Mouse (Mus musculus) midbrain, embryonic 16.5 days (tissue): ENCODE measurements around the gene Asz1. TPM values are rescaled to one million over a fixed set of nuclear protein-coding genes. Genes with fewer than 3 reads are reported as not detected.

Experiments used
- ATAC-seq: fragments of 200-750 bp; cut with Nextera tagmentation; 2 replicates; pipeline ENCODE4 v1.8.0; 2017; ENCODE audit warnings: moderate TSS enrichment
- H3K27ac ChIP-seq: fragments of 300-500 bp; sonication (generic); 2 replicates; pipeline ENCODE4 v1.5.1; 2014; ENCODE audit warnings: mild to moderate bottlenecking, low read length, mixed read lengths
- H3K27me3 ChIP-seq: fragments of 300-500 bp; sonication (generic); 2 replicates; pipeline ENCODE4 v1.6.1; 2014; ENCODE audit warnings: low read depth, low read length, mixed read lengths; ENCODE audit not compliant: control insufficient read depth, insufficient read depth
- H3K36me3 ChIP-seq: fragments of 300-500 bp; sonication (generic); 2 replicates; pipeline ENCODE4 v1.6.1; 2014; ENCODE audit warnings: mild to moderate bottlenecking, low read length, moderate library complexity, mixed read lengths; ENCODE audit not compliant: control insufficient read depth, insufficient read depth
- H3K4me1 ChIP-seq: fragments of 300-500 bp; sonication (generic); 2 replicates; pipeline ENCODE4 v1.6.1; 2014; ENCODE audit warnings: mild to moderate bottlenecking, low read length, mixed read lengths; ENCODE audit not compliant: control insufficient read depth, insufficient read depth
- H3K4me2 ChIP-seq: fragments of 300-500 bp; sonication (generic); 2 replicates; pipeline ENCODE4 v1.6.1; 2014; ENCODE audit warnings: mild to moderate bottlenecking, low read length, mixed read lengths
- H3K4me3 ChIP-seq: fragments of 300-500 bp; sonication (generic); 2 replicates; pipeline ENCODE4 v1.5.1; 2014; ENCODE audit warnings: low read depth, mild to moderate bottlenecking, low read length, moderate library complexity, mixed read lengths
- H3K9ac ChIP-seq: fragments of 300-500 bp; sonication (generic); 2 replicates; pipeline ENCODE4 v1.6.1; 2014; ENCODE audit warnings: low read depth, low read length, mixed read lengths
- H3K9me3 ChIP-seq: fragments of 300-500 bp; sonication (generic); replicated peaks from 2 replicates; pipeline ENCODE4 v1.6.1; 2014; ENCODE audit warnings: mild to moderate bottlenecking, low read length, mixed read lengths; ENCODE audit not compliant: control insufficient read depth, poor library complexity, severe bottlenecking
- WGBS: fragments of 180-500 bp; shearing (Covaris S2); extraction: QIAGEN DNeasy Blood & Tissue Kit; methylation state at CpG from one replicate; pipeline ENCODE4 v1.1.7; 2014; 5-methylcytosine and 5-hydroxymethylcytosine counted together
- polyA plus RNA-seq: library from polyadenylated mRNA; unstranded; fragments of >200 nt; fragmentation: Nextera tagmentation; extraction: Ambion mirVana; gene quantifications from 2 replicates; pipeline ENCODE4 v1.2.1, GENCODE M21; 2015

Asz1 gene
- polyA plus RNA-seq, 1 experiment from 2014 or later: not detected

- WGBS: under 1% methylated on average over 44 of the region's 47 CpGs
- Histone ChIP-seq H3K27ac (no peak within 1 kb of the TSS), H3K27me3 (peaks cover 16% of the 10 kb centered on the region), H3K4me3 (peak within 1 kb of the TSS; percentile 41), H3K4me2 (peak within 1 kb of the TSS; percentile 95), H3K36me3 (no peaks in the 10 kb centered on the region), H3K9me3 (no peaks in the 10 kb centered on the region), H3K4me1 (peaks cover 12% of the 10 kb centered on the region; the same call in 1 of the 2 replicates), H3K9ac (peak within 1 kb of the TSS; percentile 61)
- ATAC-seq: peak; percentile 77
Observed at GRCm38 (mm10) chr6:18029746-18030656, 78.9 kb downstream of the Asz1 start, which contains the start of gene Wnt2. Wnt2 (minus strand) TSS chr6:18030585.

DNA sequence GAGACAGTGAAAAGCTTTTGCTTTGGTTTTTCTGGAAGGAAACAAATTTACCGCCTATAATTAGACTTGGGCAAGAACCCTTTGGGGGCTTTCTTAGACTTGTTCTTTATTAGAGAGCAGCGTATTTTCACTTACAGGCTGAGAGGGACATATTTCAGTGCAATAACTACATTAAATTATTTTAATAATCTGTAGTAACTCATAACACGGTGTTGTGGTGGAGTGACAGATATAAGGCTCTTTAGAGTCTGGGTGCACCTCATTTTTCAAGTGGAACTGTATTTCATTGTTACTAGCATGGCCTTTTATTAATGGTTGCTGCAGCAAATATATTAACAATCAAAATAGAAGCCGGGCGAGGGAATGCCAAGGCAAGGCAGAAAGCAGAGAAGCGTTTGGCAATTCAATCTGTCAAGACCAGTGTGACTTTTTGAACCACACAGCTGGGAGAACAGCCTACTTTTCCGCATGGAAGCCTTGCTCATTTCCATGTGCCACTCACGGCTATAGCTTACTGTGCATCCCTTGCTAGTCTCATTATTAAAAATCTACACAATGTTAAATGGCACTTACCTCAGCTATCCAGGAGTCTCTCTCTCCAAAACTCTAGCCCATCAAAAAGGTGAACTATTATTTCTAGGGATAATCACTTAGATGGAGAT, 84.6 kb downstream of the Asz1 start:
- H3K4me3 ChIP-seq: no peak overlapping the region
- ATAC-seq: no peak

DNA sequence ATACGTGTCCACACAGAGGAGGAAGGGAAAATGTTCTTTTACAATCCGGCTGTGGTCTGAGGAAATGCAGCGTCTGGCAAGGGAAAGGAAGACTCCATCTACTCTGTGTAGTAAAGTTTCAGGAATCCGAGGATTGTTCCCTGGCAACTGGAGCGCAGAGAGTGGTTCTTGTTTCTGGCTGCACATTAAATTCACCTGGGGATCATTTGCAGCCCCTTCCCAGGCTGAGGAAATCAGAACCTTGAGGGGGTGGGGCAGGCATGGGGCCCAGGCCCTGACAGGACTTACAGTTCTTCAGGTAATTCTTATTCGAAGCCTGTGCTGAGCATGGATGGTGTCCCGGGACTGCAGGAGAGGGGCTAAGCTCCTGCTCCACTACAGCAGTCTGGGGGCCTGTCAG, 95.5 kb downstream of the Asz1 start:
- Histone ChIP-seq H3K9me3 (no peaks in the 10 kb centered on the region), H3K36me3 (no peaks in the 10 kb centered on the region), H3K4me2 (no peak overlapping the region), H3K4me1 (no peaks in the 10 kb centered on the region), H3K27ac (no peak overlapping the region), H3K27me3 (no peaks in the 10 kb centered on the region), H3K4me3 (no peak overlapping the region), H3K9ac (no peak overlapping the region)
- ATAC-seq: no peak
- WGBS: 76% methylated on average over 7 of the region's 7 CpGs

More for the DNA sequence above, 84.6 kb downstream of the Asz1 start:
- no peaks in the 10 kb centered on the region for H3K9me3 ChIP-seq
- no peak overlapping the region for H3K9ac ChIP-seq
- H3K27me3 ChIP-seq: no peaks in the 10 kb centered on the region
- WGBS: 73% methylated on average over 8 of the region's 8 CpGs
- H3K4me1 ChIP-seq: no peaks in the 10 kb centered on the region
- no peak overlapping the region for H3K4me2 ChIP-seq
- H3K27ac ChIP-seq: no peak overlapping the region
- no peaks in the 10 kb centered on the region for H3K36me3 ChIP-seq

GRCm38 (mm10) chr6:18007356-18007755, 101.5 kb downstream of the Asz1 start:
- Histone ChIP-seq H3K4me2 (no peak overlapping the region), H3K9me3 (no peaks in the 10 kb centered on the region), H3K27me3 (no peaks in the 10 kb centered on the region), H3K4me3 (no peak overlapping the region), H3K36me3 (no peaks in the 10 kb centered on the region), H3K9ac (no peak overlapping the region), H3K27ac (no peak overlapping the region), H3K4me1 (no peaks in the 10 kb centered on the region)
- WGBS: 83% methylated on average over 3 of the region's 3 CpGs
- ATAC-seq: no peak

- ATAC-seq: no peak
- Histone ChIP-seq H3K4me2 (no peak overlapping the region), H3K36me3 (no peaks in the 10 kb centered on the region), H3K9me3 (no peaks in the 10 kb centered on the region), H3K4me3 (no peak overlapping the region), H3K27me3 (no peaks in the 10 kb centered on the region), H3K4me1 (no peaks in the 10 kb centered on the region), H3K27ac (no peak overlapping the region), H3K9ac (no peak overlapping the region)
- 89% methylated on average over 6 of the region's 6 CpGs for WGBS
Observed at GRCm38 (mm10) chr6:18002065-18002464, 106.8 kb downstream of the Asz1 start.

Other genes starting within 250 kb of the Asz1 start
- gene Wnt2, start 78.5 kb downstream of the Asz1 start, polyA plus RNA-seq: 0.23 and 0.30 TPM in 2 replicates
- 0.74 and 0.76 TPM in 2 replicates for gene Cftr, start 61.6 kb upstream of the Asz1 start, polyA plus RNA-seq